In the genomic region with DNA sequence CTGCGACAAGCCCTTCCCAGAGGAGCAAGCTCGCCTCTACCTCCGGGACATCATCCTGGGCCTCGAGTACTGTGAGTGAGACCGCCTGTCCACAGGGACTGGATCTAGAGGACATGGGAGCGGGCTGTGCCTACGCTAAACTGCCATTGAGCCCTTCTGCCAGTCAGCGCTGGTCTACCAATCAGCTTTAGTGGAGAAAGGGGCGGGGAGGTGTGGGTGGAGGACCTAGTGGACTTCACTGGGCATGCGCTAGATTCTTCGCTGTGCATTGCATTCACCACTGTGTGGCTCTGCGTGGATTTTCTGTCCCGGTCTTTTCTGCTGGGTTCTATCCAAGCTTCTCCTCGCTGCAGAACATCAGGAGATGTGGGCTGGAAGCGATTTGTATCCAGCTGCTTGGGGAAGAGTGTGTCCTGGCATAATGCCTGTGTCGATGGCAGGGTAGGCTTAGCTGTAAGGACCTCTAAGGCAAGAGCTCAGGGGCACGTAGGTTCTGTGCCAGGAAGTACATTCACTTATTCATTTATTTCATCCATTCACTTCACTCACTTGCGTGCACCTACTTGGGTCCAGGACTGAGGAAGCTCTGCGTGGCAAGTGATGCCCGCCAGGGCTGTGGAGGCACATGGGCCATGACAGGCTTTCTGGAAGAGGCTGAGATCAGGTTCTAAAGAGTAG, we compare ENCODE assay signal across 8 mouse cellular contexts. TPM values are rescaled to one million over a fixed set of nuclear protein-coding genes. Genes with fewer than 3 reads are reported as not detected.
A peak's percentile ranks its signal among the peaks of the same experiment; 100 is the strongest.
DNase-seq lines count a peak whose midpoint lies in the region; ATAC-seq and TF ChIP-seq lines count a peak whose summit lies in the region.

No protein-coding gene starts in this region.

- TF ChIP-seq CTCF in kidney, postnatal 0 days (IDR thresholded peaks at IDR 0.05; ENCODE audit: low read depth), result peak; percentile 28; the same call in 1 of the 2 replicates

- peak; percentile 85 for DNase-seq in CD4-positive, CD25-positive, alpha-beta regulatory T cell, adult 2 months (ENCODE audit: low read depth, low spot score)
- DNase-seq in c-Kit-positive CD71-negative TER-119-negative erythroid progenitor cells, embryonic 14.5 days (ENCODE audit: low read depth), result peak; percentile 62
- peak; percentile 79 for DNase-seq in fibroblast of lung, adult 2 months (ENCODE audit: low read depth)
- DNase-seq in kidney, postnatal 0 days (ENCODE audit: low spot score), result peak; percentile 98
- DNase-seq in liver, result peak; percentile 85
- peak; percentile 45 to 66 for DNase-seq in monocyte, adult 2 months (ENCODE audit: low read depth in 1 of 2, low spot score in 2 of 2)
- peak; percentile 33 to 77 for DNase-seq in spleen, postnatal 10 days (ENCODE audit: low spot score in 2 of 2)

- H3K9ac ChIP-seq in heart, embryonic 13.5 days, result peak overlapping the region; percentile 76
- 0 out of 2 replicates have a peak overlapping the region, but pooled peaks have one; percentile 20 for H3K9ac ChIP-seq in kidney, postnatal 0 days (ENCODE audit: low read depth, low read length)

- peaks cover 22% of the 10 kb centered on the region for H3K4me1 ChIP-seq in heart, embryonic 13.5 days
- no peaks in the 10 kb centered on the region for H3K4me1 ChIP-seq in kidney, postnatal 0 days (replicated peaks; ENCODE audit: insufficient read depth, low read length)

- peak overlapping the region; percentile 76 for H3K4me2 ChIP-seq in heart, embryonic 13.5 days
- H3K4me2 ChIP-seq in kidney, postnatal 0 days (ENCODE audit: low read length), result peak overlapping the region; percentile 55

- WGBS in heart, embryonic 13.5 days, result 21% methylated on average over 20 of the region's 20 CpGs
- WGBS in kidney, postnatal 0 days, result 20% methylated on average over 20 of the region's 20 CpGs

- H3K4me3 ChIP-seq in heart, embryonic 13.5 days, result peak overlapping the region; percentile 43
- H3K4me3 ChIP-seq in kidney, postnatal 0 days (replicated peaks; ENCODE audit: low read depth, low read length), result 0 out of 2 replicates have a peak overlapping the region, but pooled peaks have one; percentile 9

- ATAC-seq in heart, embryonic 13.5 days (ENCODE audit: extremely low read depth, insufficient number of reproducible peaks, low FRiP score, low TSS enrichment), result peak; percentile 74
- peak; percentile 86 for ATAC-seq in kidney, postnatal 0 days (replicated peaks; ENCODE audit: low FRiP score, low read depth)

- H3K9me3 ChIP-seq in heart, embryonic 13.5 days, result no peaks in the 10 kb centered on the region
- no peaks in the 10 kb centered on the region for H3K9me3 ChIP-seq in kidney, postnatal 0 days (replicated peaks; ENCODE audit: low read length)

- peaks cover 11% of the 10 kb centered on the region; the same call in 1 of the 2 replicates for H3K27me3 ChIP-seq in heart, embryonic 13.5 days (replicated peaks)
- no peaks in the 10 kb centered on the region for H3K27me3 ChIP-seq in kidney, postnatal 0 days (ENCODE audit: insufficient read depth, low read length)

- H3K36me3 ChIP-seq in heart, embryonic 13.5 days, result no peaks in the 10 kb centered on the region
- no peaks in the 10 kb centered on the region for H3K36me3 ChIP-seq in kidney, postnatal 0 days (ENCODE audit: insufficient read depth, low read length)

- peak overlapping the region; percentile 25; the same call in 1 of the 2 replicates for H3K27ac ChIP-seq in heart, embryonic 13.5 days (replicated peaks)
- no peak overlapping the region for H3K27ac ChIP-seq in kidney, postnatal 0 days

RNA-seq across cellular contexts. Expression of a gene that starts 12.2 kb away (rescaled TPM):
- polyA plus RNA-seq in heart, embryonic 13.5 days (2015; fragmentation: Nextera tagmentation; extraction: Ambion mirVana), result 2.2 and 3.0 TPM in 2 replicates
- polyA plus RNA-seq in kidney, postnatal 0 days (2015; fragmentation: Nextera tagmentation; extraction: Ambion mirVana), result 4.3 and 5.4 TPM in 2 replicates

RNA-seq across cellular contexts. Expression of a gene that starts 16.6 kb away (rescaled TPM):
- polyA plus RNA-seq in heart, embryonic 13.5 days (2015; fragmentation: Nextera tagmentation; extraction: Ambion mirVana), result 9.9 TPM in 2 replicates
- 6.2 and 6.6 TPM in 2 replicates for polyA plus RNA-seq in kidney, postnatal 0 days (2015; fragmentation: Nextera tagmentation; extraction: Ambion mirVana)

RNA-seq across cellular contexts. Expression of a gene that starts 32.1 kb away (rescaled TPM):
- polyA plus RNA-seq in heart, embryonic 13.5 days (2015; fragmentation: Nextera tagmentation; extraction: Ambion mirVana), result 2.1 and 2.3 TPM in 2 replicates
- polyA plus RNA-seq in kidney, postnatal 0 days (2015; fragmentation: Nextera tagmentation; extraction: Ambion mirVana), result 2.4 and 2.6 TPM in 2 replicates

RNA-seq across cellular contexts. Expression of a gene that starts 59.4 kb away (rescaled TPM):
- polyA plus RNA-seq in heart, embryonic 13.5 days (2015; fragmentation: Nextera tagmentation; extraction: Ambion mirVana), result 0.24 and 0.27 TPM in 2 replicates
- 0.14 and 0.22 TPM in 2 replicates for polyA plus RNA-seq in kidney, postnatal 0 days (2015; fragmentation: Nextera tagmentation; extraction: Ambion mirVana)
